Mouse (Mus musculus) bone marrow, adult 2 months (tissue): ENCODE data around the gene Pitx3.

Experiments
- CTCF ChIP-seq: fragments of 200-500 bp; IDR thresholded peaks from 2 replicates; pipeline ENCODE4 v1.5.1; 2011; ENCODE audit warnings: low read length, control low read depth; ENCODE audit not compliant: control insufficient read depth, insufficient read depth
- POLR2A ChIP-seq: fragments of 200-500 bp; IDR thresholded peaks from 2 replicates; pipeline ENCODE4 v1.6.1; 2011; ENCODE audit warnings: low read depth, mild to moderate bottlenecking, control low read depth, low read length, borderline replicate concordance; ENCODE audit not compliant: control insufficient read depth

DNA sequence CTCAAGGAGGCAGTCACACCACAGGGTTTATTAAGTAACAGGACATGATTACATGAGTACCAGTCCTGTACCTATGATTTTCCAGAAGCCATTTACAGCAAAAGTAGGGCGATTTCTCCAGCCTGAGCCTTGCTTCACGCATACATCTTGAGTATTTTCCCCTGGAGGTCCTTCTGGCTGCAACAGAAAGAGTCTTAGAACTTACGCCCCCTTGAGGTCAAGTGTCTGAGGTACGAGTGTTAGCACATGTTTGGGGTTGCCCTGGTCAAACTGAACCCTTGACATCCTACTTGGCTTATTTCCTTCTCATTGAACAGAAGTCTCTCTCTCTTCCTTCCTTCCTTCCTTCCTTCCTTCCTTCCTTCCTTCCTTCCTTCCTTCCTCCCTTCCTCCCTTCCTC lies 33.5 kb downstream of the Pitx3 start:
- TF ChIP-seq CTCF (no peak), POLR2A (no peak)
